Mouse (Mus musculus) brain, embryonic 14.5 days (tissue): Measurements from ENCODE around the gene Odf3l1.

Source experiments
- CTCF ChIP-seq: fragments of 200-500 bp; IDR thresholded peaks from 2 replicates; pipeline ENCODE4 v1.5.1; 2012; ENCODE audit warnings: inconsistent platforms, mild to moderate bottlenecking, moderate library complexity, borderline replicate concordance; ENCODE audit not compliant: insufficient read depth, insufficient read length; ENCODE audit errors: extremely low read depth
- POLR2A ChIP-seq: fragments of 200-500 bp; IDR thresholded peaks from 2 replicates; pipeline ENCODE4 v1.6.1; 2012; ENCODE audit warnings: mild to moderate bottlenecking, inconsistent platforms, borderline replicate concordance; ENCODE audit not compliant: poor library complexity, insufficient read depth, insufficient read length, severe bottlenecking; ENCODE audit errors: extremely low read depth

- TF ChIP-seq CTCF (no peak), POLR2A (no peak)
Measured at GRCm38 (mm10) chr9:56842303-56842719, 22.2 kb downstream of the Odf3l1 start.
